Mouse (Mus musculus): ENCODE results near the gene Skint10. TPM values are rescaled to one million over a fixed set of nuclear protein-coding genes. Genes with fewer than 3 reads are reported as not detected.

Gene Skint10
- not detected in 2 replicates for polyA plus RNA-seq (2015; fragmentation: Nextera tagmentation; extraction: Ambion mirVana)

GRCm38 (mm10) chr4:112774766-112775165, at the start of gene Skint10:
Gene Skint10, minus strand, starts transcription at chr4:112774866.
- no peaks in the 10 kb centered on the region for H3K4me1 ChIP-seq
- no peak within 1 kb of the TSS for H3K4me3 ChIP-seq
- no peak within 1 kb of the TSS for H3K27ac ChIP-seq
- no peak within 1 kb of the TSS for H3K4me2 ChIP-seq (replicated peaks)
- no peaks in the 10 kb centered on the region for H3K27me3 ChIP-seq
- H3K9ac ChIP-seq: no peak within 1 kb of the TSS
- peaks cover 6% of the 10 kb centered on the region for H3K9me3 ChIP-seq
- H3K36me3 ChIP-seq: no peaks in the 10 kb centered on the region
- 75% methylated on average over 1 of the region's 1 CpGs for WGBS
- ATAC-seq (ENCODE audit: low FRiP score, low read depth): no peak

GRCm38 (mm10) chr4:112790646-112791045, 16.0 kb upstream of the Skint10 start:
- ATAC-seq (ENCODE audit: low FRiP score, low read depth): no peak
- 3% methylated on average over 1 of the region's 1 CpGs for WGBS
- H3K4me2 ChIP-seq (replicated peaks): no peak overlapping the region
- no peaks in the 10 kb centered on the region for H3K4me1 ChIP-seq
- H3K9ac ChIP-seq: no peak overlapping the region
- peaks cover 27% of the 10 kb centered on the region for H3K9me3 ChIP-seq
- no peaks in the 10 kb centered on the region for H3K36me3 ChIP-seq
- no peaks in the 10 kb centered on the region for H3K27me3 ChIP-seq
- no peak overlapping the region for H3K27ac ChIP-seq
- no peak overlapping the region for H3K4me3 ChIP-seq

Other genes starting within 250 kb of the Skint10 start
- gene Skint2, start 217.7 kb downstream of the Skint10 start, polyA plus RNA-seq (2015; fragmentation: Nextera tagmentation; extraction: Ambion mirVana): not detected in 2 replicates

Measured in limb, embryonic 13.5 days (tissue).